Mouse (Mus musculus) limb, embryonic 12.5 days (tissue): ENCODE data around the gene Ttyh1. TPM values are rescaled to one million over a fixed set of nuclear protein-coding genes. Genes with fewer than 3 reads are reported as not detected.

ENCODE experiments used
- ATAC-seq: fragments of 200-750 bp; cut with Nextera tagmentation; 2 replicates; pipeline ENCODE4 v1.8.0; 2017; ENCODE audit warnings: low read depth, moderate TSS enrichment; ENCODE audit not compliant: insufficient number of reproducible peaks, insufficient read depth, low FRiP score, low TSS enrichment
- H3K27ac ChIP-seq: fragments of 300-500 bp; sonication (generic); 2 replicates; pipeline ENCODE4 v1.5.1; 2016; ENCODE audit warnings: mild to moderate bottlenecking, moderate library complexity
- H3K27me3 ChIP-seq: fragments of 300-500 bp; sonication (generic); 2 replicates; pipeline ENCODE4 v1.6.1; 2016; ENCODE audit warnings: mild to moderate bottlenecking, moderate library complexity
- H3K36me3 ChIP-seq: fragments of 300-500 bp; sonication (generic); 2 replicates; pipeline ENCODE4 v1.6.1; 2016; ENCODE audit warnings: mild to moderate bottlenecking, moderate library complexity
- H3K4me1 ChIP-seq: fragments of 300-500 bp; sonication (generic); replicated peaks from 2 replicates; pipeline ENCODE4 v1.6.1; 2016
- H3K4me2 ChIP-seq: fragments of 300-500 bp; sonication (generic); 2 replicates; pipeline ENCODE4 v1.6.1; 2016; ENCODE audit warnings: mild to moderate bottlenecking, moderate library complexity
- H3K4me3 ChIP-seq: fragments of 300-500 bp; sonication (generic); replicated peaks from 2 replicates; pipeline ENCODE4 v1.5.1; 2016; ENCODE audit warnings: mild to moderate bottlenecking
- H3K9ac ChIP-seq: fragments of 300-500 bp; sonication (generic); replicated peaks from 2 replicates; pipeline ENCODE4 v1.6.1; 2016; ENCODE audit warnings: mild to moderate bottlenecking, moderate library complexity
- H3K9me3 ChIP-seq: fragments of 300-500 bp; sonication (generic); 2 replicates; pipeline ENCODE4 v1.6.1; 2016; ENCODE audit warnings: mild to moderate bottlenecking, moderate library complexity
- WGBS: fragments of 180-500 bp; shearing (Covaris S2); methylation state at CpG from one replicate; pipeline ENCODE4 v1.1.7; 2016; 5-methylcytosine and 5-hydroxymethylcytosine counted together
- polyA plus RNA-seq: library from polyadenylated mRNA; unstranded; fragments of >200 nt; fragmentation: Nextera tagmentation; extraction: Ambion mirVana; gene quantifications from 2 replicates; pipeline ENCODE4 v1.2.1, GENCODE M21; 2016

The Ttyh1 gene
- polyA plus RNA-seq, 1 experiment from 2014 or later, result 1.9 TPM

DNA sequence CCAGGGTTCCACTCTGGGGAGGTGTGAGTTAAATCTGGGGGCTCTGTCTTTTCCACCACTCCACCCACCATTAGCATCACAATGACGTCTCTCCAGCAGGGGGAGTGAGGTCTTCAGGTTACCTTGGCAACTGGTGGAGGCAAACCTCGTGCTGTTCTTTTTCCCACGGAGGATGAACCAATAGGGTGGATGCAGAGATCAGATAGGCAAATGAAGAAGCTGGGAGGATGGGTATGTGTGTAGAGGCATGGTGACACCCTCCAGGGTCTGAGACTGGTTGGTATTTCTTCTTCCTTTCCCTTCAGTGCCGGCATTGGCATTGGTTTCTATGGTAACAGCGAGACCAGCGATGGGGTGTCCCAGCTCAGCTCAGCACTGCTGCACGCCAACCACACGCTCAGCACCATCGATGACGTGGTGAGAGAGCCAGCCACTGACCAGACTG, 5.1 kb downstream of the Ttyh1 start:
- no peak; the same call in 1 of the 2 replicates for ATAC-seq
- Histone ChIP-seq H3K4me1 (peaks cover 12% of the 10 kb centered on the region), H3K9ac (no peak overlapping the region), H3K27me3 (peaks cover 48% of the 10 kb centered on the region), H3K4me3 (peak overlapping the region; percentile 22), H3K27ac (no peak overlapping the region), H3K9me3 (no peaks in the 10 kb centered on the region), H3K4me2 (peak overlapping the region; percentile 52), H3K36me3 (no peaks in the 10 kb centered on the region)
- WGBS, result under 1% methylated on average over 10 of the region's 10 CpGs

DNA sequence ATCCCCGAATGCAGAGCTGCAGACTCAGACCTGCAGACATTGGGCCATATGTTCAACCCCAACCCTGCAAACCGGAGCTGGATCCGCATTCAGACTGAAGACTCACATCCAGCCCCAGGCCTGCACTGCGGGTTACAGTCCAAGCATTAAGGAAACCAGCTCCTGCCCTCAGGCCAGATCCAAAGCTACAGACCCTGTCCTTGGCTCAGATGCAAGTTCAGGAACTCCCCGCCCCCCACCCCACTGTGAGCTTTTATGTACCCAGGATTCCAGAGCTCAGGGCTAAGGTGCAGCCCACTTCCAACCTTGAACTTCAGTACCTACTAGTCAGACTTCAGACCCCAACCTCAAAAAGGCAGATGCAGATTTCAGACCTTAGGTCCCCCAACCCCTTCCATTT, 5.6 kb downstream of the Ttyh1 start:
- H3K27me3 ChIP-seq, result peaks cover 43% of the 10 kb centered on the region
- H3K4me2 ChIP-seq, result peak overlapping the region; percentile 52
- H3K9me3 ChIP-seq, result no peaks in the 10 kb centered on the region
- no peak overlapping the region for H3K9ac ChIP-seq
- ATAC-seq, result no peak
- H3K36me3 ChIP-seq, result no peaks in the 10 kb centered on the region
- peaks cover 9% of the 10 kb centered on the region for H3K4me1 ChIP-seq
- H3K4me3 ChIP-seq, result no peak overlapping the region
- no peak overlapping the region for H3K27ac ChIP-seq
- 16% methylated on average over 5 of the region's 5 CpGs for WGBS

DNA sequence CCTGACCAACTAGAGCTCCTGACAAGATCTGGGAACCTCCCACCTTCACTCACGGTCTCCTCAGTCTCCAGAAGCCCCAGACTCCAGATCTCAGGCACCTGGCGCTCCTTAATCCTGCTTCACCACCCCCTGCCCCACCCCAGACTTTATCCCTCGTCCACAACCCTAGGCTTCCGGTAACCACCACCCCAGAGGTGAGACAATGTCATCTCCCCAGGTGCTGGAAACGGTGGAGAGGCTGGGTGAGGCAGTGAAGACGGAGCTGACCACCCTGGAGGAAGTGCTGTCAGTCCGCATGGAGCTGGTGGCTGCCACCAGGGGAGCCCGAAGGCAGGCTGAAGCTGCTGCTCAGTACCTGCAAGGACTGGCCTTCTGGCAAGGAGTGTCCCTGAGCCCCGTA, 6.1 kb downstream of the Ttyh1 start:
- Histone ChIP-seq H3K36me3 (no peaks in the 10 kb centered on the region), H3K27me3 (peaks cover 38% of the 10 kb centered on the region), H3K27ac (no peak overlapping the region), H3K9ac (no peak overlapping the region), H3K4me3 (no peak overlapping the region), H3K4me1 (peaks cover 9% of the 10 kb centered on the region), H3K9me3 (no peaks in the 10 kb centered on the region), H3K4me2 (no peak overlapping the region)
- ATAC-seq, result no peak
- WGBS, result 25% methylated on average over 9 of the region's 9 CpGs

DNA sequence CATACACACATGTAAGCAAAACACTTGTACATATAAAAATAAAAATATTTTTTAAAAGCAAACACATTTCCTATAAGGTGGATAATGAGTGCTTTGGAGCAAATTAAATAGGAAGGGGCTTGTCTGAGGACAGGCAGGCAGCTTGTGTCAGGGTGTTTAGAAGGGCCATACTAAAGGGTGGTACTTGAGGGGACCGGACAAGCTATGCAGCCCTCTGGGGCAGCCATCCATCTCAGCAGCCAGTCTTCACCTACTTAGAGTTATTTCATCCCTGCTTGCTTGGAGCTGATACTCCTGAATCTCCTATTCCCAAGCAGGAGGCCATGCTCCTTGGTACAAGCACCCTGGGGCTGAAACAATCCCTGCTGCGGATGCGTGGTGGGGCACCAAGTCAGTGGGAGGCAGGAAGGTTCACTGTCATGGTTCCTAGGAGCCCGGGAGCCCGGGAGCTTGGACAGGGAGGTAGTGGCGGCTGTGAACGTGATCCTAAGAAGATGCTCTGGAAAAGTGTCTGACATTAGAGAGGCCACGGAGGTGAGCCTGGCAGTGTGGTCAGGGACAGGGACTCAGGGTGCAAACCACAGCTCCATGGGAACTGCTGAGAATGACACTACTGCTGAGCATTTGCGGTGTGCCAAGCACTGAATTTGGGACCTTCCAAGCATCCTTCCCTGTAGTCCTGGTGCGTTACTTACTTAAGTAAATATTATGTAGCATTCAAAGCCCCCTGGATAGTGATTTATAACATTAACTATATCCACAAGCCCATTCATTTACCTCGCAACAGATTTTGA, 8.0 kb downstream of the Ttyh1 start:
- no peak overlapping the region for H3K9ac ChIP-seq
- no peak overlapping the region for H3K27ac ChIP-seq
- 87% methylated on average over 11 of the region's 11 CpGs for WGBS
- H3K4me1 ChIP-seq, result peaks cover 14% of the 10 kb centered on the region
- H3K4me2 ChIP-seq, result no peak overlapping the region
- no peaks in the 10 kb centered on the region for H3K36me3 ChIP-seq
- no peak for ATAC-seq
- peaks cover 20% of the 10 kb centered on the region for H3K27me3 ChIP-seq
- H3K4me3 ChIP-seq, result no peak overlapping the region
- no peaks in the 10 kb centered on the region for H3K9me3 ChIP-seq

DNA sequence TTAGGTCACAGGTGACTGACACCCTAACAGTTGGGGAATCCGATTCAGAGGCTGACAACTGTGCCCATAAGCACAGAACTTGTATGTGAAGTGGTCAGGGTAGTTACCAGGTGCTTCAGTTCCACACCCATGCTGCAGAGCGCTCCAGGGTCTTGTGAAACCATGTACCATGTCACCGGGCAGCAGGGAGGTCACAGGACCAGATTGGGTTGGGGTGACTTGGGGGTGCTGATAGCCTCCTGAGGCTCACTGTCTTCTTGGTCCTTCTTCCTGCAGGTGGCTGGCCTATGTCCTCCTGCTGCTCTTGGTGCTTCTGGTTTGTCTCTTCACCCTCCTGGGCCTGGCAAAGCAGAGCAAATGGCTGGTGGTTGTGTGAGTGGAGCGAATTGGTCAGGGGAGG, 8.7 kb downstream of the Ttyh1 start:
- H3K9me3 ChIP-seq, result no peaks in the 10 kb centered on the region
- no peak for ATAC-seq
- H3K4me3 ChIP-seq, result no peak overlapping the region
- H3K9ac ChIP-seq, result no peak overlapping the region
- no peak overlapping the region for H3K4me2 ChIP-seq
- peaks cover 13% of the 10 kb centered on the region for H3K27me3 ChIP-seq
- H3K4me1 ChIP-seq, result peaks cover 14% of the 10 kb centered on the region
- H3K36me3 ChIP-seq, result no peaks in the 10 kb centered on the region
- H3K27ac ChIP-seq, result no peak overlapping the region
- WGBS, result 90% methylated on average over 4 of the region's 4 CpGs

DNA sequence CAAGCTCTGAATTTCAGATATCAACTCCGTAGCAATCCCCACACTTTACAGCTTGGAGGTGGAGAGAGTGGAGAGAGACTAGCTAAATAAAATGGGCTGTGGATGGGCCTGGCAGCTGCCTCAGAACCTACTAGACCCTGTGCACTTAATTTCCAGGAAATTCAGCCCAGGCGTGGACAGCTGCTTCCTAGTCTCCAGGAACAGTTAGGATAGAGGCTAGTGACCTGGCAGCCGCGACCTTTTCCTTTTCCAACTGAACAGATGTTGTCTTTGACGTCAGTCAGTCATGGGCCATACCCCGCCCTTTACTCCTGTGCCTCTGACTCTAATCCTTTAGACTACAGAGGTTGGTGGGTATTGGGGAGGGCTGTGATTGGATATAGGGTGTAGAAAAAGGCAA, 9.7 kb downstream of the Ttyh1 start:
- 60% methylated on average over 6 of the region's 6 CpGs for WGBS
- no peaks in the 10 kb centered on the region for H3K9me3 ChIP-seq
- ATAC-seq, result no peak
- peaks cover 14% of the 10 kb centered on the region for H3K4me1 ChIP-seq
- H3K9ac ChIP-seq, result no peak overlapping the region
- no peak overlapping the region for H3K27ac ChIP-seq
- no peaks in the 10 kb centered on the region for H3K36me3 ChIP-seq
- no peak overlapping the region for H3K4me2 ChIP-seq
- no peak overlapping the region for H3K4me3 ChIP-seq
- peaks cover 4% of the 10 kb centered on the region; the same call in 1 of the 2 replicates for H3K27me3 ChIP-seq

DNA sequence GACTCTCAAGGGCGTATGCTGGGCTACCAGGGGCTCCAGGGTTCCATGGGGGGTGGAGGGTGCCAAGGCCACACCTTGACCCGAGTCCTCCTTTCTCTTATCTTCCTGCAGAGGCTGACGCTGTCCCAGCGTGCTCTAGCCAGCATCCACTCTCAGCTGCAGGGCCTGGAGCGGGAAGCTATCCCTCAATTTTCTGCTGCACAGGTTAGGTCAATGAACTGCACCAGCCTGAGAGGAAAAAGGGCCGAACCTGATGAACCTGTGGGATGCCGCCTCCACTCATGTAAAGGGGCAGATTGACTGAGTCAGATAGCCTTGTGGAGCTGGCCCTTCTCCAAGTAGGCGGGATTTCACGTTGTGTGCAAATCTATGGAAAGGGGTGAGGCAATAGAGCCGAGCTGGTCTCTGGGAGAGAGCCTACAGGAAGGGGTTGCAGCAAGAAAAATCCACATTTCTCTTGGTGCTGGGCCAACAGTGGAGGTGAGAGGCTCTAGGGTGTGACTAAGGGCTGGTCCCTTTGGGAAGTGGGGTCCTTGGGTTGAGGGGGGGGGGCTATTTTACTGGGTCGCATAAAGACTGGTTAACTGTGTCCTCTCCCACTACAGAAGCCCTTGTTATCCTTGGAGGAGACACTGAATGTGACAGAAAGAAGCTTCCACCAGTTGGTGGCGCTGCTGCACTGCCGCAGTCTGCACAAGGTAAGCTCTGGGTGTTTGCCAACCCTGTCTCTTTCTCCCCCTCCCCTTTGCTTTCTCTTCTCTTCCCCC, 11.7 kb downstream of the Ttyh1 start:
- H3K9ac ChIP-seq, result no peak overlapping the region
- no peaks in the 10 kb centered on the region for H3K36me3 ChIP-seq
- no peaks in the 10 kb centered on the region for H3K9me3 ChIP-seq
- H3K4me3 ChIP-seq, result no peak overlapping the region
- 46% methylated on average over 13 of the region's 13 CpGs for WGBS
- no peak for ATAC-seq
- H3K4me1 ChIP-seq, result 0 out of 2 replicates have a peak, but pooled peaks cover 5% of the 10 kb centered on the region
- H3K27me3 ChIP-seq, result no peaks in the 10 kb centered on the region
- no peak overlapping the region for H3K27ac ChIP-seq
- H3K4me2 ChIP-seq, result no peak overlapping the region

DNA sequence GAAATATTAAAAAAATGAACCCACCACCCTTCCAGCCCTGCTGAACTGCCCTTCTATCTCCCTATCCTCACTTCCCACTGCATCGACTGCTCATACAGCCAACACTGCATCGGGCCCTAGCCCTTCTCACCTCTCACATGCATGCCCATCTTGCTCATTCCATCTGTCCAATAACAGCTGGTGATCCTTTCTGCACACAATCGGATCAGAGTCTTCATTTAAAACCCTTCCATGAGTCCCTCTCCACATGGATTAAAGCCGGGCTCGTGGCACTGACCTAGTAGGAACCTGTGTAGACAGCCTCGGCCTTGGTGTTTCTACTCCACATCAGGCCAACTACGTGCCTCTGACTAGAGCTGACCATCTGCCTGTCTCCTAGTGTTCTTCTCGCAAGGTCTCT, 12.8 kb downstream of the Ttyh1 start:
- Histone ChIP-seq H3K36me3 (no peaks in the 10 kb centered on the region), H3K4me1 (0 out of 2 replicates have a peak, but pooled peaks cover 5% of the 10 kb centered on the region), H3K27ac (no peak overlapping the region), H3K4me3 (no peak overlapping the region), H3K9me3 (no peaks in the 10 kb centered on the region), H3K4me2 (no peak overlapping the region), H3K9ac (no peak overlapping the region), H3K27me3 (no peaks in the 10 kb centered on the region)
- ATAC-seq, result no peak
- WGBS, result 88% methylated on average over 8 of the region's 8 CpGs

DNA sequence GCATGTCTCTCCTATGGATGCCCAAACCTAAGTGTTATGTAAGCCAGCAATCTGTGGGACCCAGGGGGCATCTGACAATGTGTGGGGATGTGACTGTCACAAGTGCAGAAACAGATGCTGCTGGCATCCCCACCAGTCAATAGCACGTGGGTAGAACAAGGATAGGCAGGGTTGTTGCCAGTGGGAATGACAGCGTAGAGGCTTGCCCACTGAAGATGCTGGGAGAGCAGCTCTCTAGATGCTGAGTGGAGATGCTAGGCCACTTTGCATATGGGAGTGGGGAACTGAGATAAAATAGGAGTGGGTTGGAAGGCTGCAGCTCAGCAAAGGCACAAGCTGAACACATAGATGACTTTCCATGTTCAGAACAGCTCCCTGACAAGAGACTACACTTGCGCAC, 13.4 kb downstream of the Ttyh1 start:
- H3K4me3 ChIP-seq, result no peak overlapping the region
- peaks cover 5% of the 10 kb centered on the region; the same call in 1 of the 2 replicates for H3K4me1 ChIP-seq
- no peaks in the 10 kb centered on the region for H3K27me3 ChIP-seq
- no peak overlapping the region for H3K4me2 ChIP-seq
- no peak overlapping the region for H3K27ac ChIP-seq
- 92% methylated on average over 3 of the region's 3 CpGs for WGBS
- no peak overlapping the region for H3K9ac ChIP-seq
- no peak for ATAC-seq
- H3K36me3 ChIP-seq, result no peaks in the 10 kb centered on the region
- H3K9me3 ChIP-seq, result no peaks in the 10 kb centered on the region

DNA sequence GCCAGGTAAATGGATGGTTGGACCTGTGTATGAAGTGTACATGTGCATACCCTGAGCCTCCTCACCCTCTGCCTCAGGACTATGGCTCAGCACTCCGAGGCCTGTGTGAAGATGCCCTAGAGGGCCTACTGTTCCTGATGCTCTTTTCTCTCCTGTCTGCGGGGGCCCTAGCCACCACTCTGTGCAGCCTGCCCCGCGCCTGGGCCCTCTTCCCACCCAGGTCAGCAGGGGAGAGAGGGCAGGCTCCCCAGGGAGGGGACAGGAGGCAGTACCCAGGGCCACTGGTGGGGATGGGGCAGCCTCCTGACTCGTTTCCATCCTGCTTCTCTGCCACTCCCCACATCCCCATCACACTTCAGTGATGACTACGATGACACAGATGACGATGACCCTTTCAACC, 13.8 kb downstream of the Ttyh1 start:
- Histone ChIP-seq H3K9ac (0 out of 2 replicates have a peak overlapping the region, but pooled peaks have one; percentile 23), H3K27ac (no peak overlapping the region), H3K4me1 (peaks cover 9% of the 10 kb centered on the region), H3K27me3 (no peaks in the 10 kb centered on the region), H3K4me2 (no peak overlapping the region), H3K4me3 (no peak overlapping the region), H3K9me3 (no peaks in the 10 kb centered on the region), H3K36me3 (no peaks in the 10 kb centered on the region)
- no peak for ATAC-seq
- 81% methylated on average over 7 of the region's 7 CpGs for WGBS

DNA sequence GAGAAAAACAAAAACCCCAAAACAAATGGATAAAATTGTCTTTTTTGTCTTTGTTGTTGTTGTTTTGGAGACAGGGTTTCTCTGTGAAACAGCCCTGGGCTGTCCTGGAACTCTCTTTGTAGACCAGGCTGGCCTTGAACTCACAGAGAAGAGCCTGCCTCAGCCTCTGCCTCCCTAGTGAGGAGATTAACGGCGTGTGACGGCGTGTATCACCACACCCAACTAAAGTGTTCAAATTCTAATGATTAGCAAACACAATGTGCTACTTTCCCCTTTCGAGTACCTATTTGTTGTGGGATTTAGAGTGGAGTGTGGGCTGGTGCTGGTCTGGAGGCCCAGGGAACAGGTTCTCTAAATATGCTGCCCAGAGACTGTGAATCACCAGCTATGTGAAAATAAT, 15.7 kb downstream of the Ttyh1 start:
- ATAC-seq, result no peak
- H3K4me2 ChIP-seq, result no peak overlapping the region
- H3K27me3 ChIP-seq, result no peaks in the 10 kb centered on the region
- no peaks in the 10 kb centered on the region for H3K9me3 ChIP-seq
- peaks cover 18% of the 10 kb centered on the region for H3K36me3 ChIP-seq
- H3K4me3 ChIP-seq, result no peak overlapping the region
- H3K27ac ChIP-seq, result no peak overlapping the region
- H3K9ac ChIP-seq, result no peak overlapping the region
- 94% methylated on average over 5 of the region's 5 CpGs for WGBS
- peaks cover 13% of the 10 kb centered on the region for H3K4me1 ChIP-seq
